Mouse (Mus musculus) midbrain, embryonic 13.5 days (tissue): ENCODE measurements around the gene Musk. TPM values are rescaled to one million over a fixed set of nuclear protein-coding genes. Genes with fewer than 3 reads are reported as not detected.

Experiments
- polyA plus RNA-seq: library from polyadenylated mRNA; unstranded; fragments of >200 nt; fragmentation: Nextera tagmentation; extraction: Ambion mirVana; gene quantifications from 2 replicates; pipeline ENCODE4 v1.2.1, GENCODE M21; 2015

Musk gene
- polyA plus RNA-seq, 1 experiment from 2014 or later, result not detected

Other genes with a start within 250 kb of the Musk start
- 0.24 and 0.36 TPM in 2 replicates for gene Svep1, start 79.1 kb upstream of the Musk start, polyA plus RNA-seq